Mouse (Mus musculus) erythroblast, embryonic 14.5 days (primary cell): ENCODE measurements around the gene Pik3r6.

Experiments used
- GATA1 ChIP-seq: IDR thresholded peaks from 2 replicates; pipeline ENCODE4 v1.6.1; 2012; ENCODE audit warnings: low read length, inconsistent platforms, mixed read lengths
- TAL1 ChIP-seq: IDR thresholded peaks from 3 replicates; pipeline ENCODE4 v1.6.1; 2012; ENCODE audit warnings: low read length, inconsistent platforms, mixed read lengths

DNA sequence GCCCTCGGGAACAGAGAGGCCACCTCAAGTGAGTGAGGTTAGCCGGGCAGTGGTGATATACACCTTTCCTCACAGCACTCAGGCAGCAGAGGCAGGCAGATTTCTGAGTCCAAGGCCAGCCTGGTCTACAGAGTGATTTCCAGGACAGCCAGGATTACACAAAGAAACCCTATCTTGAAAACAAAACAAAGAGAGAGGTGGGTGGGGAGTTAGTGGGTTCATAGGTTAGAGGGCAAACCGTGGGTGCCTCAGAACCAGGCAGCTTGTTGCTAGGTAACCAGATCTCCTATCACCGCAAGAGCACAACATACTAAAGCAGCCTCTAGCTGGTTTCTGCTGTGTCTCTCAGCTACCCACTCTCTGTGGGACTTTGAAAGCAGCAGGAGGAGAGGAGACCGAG, 83.9 kb downstream of the Pik3r6 start, which contains the start of gene Ccdc42:
- TF ChIP-seq GATA1 (no peak), TAL1 (no peak)
